Mouse (Mus musculus): ENCODE results near the gene Ces2c. TPM values are rescaled to one million over a fixed set of nuclear protein-coding genes. Genes with fewer than 3 reads are reported as not detected.
"Not testable (repeated sequence)": the region's sequence is repeated elsewhere in the genome, so short reads cannot be mapped to it uniquely, and the experiment has no call there.

The Ces2c gene
- polyA plus RNA-seq, 1 experiment from 2014 or later, result not detected

DNA sequence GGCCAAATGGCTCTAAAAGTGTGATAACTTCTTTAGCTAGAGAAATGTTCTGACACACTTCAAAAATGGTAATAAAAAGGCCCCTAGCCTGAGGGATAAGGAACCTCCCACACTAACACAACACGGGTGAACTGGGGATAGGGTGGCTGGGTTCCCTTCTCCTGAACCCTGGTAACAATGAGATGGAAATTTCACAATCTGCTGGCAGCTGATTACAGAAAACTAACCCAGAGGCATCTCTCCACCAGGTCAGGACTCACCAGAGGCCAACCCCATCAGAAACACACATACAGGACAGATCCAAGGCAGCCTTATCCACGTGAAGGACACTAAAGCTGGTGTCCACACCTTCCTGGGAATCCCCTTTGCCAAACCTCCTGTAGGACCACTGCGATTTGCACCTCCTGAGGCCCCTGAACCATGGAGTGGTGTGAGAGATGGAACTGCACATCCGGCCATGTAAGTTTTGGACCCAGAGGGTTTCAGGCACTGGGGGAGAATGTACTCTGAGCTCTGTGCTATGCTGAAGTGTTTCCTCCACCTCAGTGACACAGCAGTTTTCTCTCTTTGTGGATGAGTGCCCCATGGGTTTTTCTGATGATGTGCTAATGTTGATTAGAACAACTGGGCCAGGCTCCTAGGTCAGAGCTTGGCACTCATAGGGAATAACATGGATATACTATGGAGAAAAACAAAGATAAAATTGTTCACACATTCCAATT lies 1.0 kb downstream of the Ces2c start:
- no peaks in the 10 kb centered on the region for H3K27me3 ChIP-seq (ENCODE audit: control insufficient read depth, insufficient read depth, low read length)
- H3K27ac ChIP-seq, result no peak overlapping the region
- H3K9ac ChIP-seq, result no peak overlapping the region
- no peaks in the 10 kb centered on the region for H3K36me3 ChIP-seq (replicated peaks; ENCODE audit: control insufficient read depth, insufficient read depth)
- H3K4me2 ChIP-seq (replicated peaks), result no peak overlapping the region
- no peaks in the 10 kb centered on the region for H3K9me3 ChIP-seq (ENCODE audit: control insufficient read depth, low read length)
- DNase-seq (ENCODE audit: low spot score) (no peak), ATAC-seq (ENCODE audit: low FRiP score) (no peak)
- H3K4me1 ChIP-seq (replicated peaks; ENCODE audit: control insufficient read depth, insufficient read depth, low read length), result no peaks in the 10 kb centered on the region
- 75% methylated on average over 4 of the region's 4 CpGs for WGBS
- no peak overlapping the region for H3K4me3 ChIP-seq (replicated peaks; ENCODE audit: low read length)

DNA sequence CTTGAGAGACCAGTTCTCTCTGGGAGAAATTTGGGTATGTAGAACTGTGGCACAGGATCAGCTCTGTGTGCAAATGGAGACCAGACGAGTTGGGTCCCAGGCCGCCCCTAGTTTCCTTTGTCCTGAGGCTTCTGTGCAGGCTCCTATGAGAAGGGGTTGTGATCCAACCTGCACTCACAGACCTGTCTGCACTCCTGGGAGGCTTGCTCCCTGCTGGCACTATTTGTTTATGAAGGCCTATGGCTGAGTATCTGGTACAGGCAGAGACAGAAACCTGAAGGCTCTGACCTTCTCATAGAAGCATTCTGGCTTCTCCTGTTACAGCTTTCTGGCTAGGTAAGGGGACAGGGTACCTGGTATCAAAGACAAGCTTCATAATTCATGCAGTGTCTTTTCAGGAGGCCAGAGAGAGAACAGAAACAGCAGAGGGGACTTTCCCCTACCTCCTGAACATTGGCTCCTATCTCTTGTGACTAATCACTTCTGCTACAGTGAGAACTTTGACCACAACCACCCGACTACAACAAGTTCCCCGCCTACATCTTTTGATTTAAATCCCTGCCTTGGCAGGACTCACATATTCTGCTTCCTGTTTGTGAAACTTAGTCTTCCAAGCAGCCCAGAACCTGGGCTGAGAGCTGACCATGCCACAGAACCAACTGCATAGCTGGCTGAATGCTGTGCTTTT lies 20.1 kb downstream of the Ces2c start:
- not testable (repeated sequence) for H3K4me3 ChIP-seq (replicated peaks; ENCODE audit: low read length); ATAC-seq (ENCODE audit: low FRiP score); H3K9ac ChIP-seq; H3K4me2 ChIP-seq (replicated peaks); H3K36me3 ChIP-seq (replicated peaks; ENCODE audit: control insufficient read depth, insufficient read depth); H3K9me3 ChIP-seq (ENCODE audit: control insufficient read depth, low read length); H3K27me3 ChIP-seq (ENCODE audit: control insufficient read depth, insufficient read depth, low read length); H3K27ac ChIP-seq; DNase-seq (ENCODE audit: low spot score); H3K4me1 ChIP-seq (replicated peaks; ENCODE audit: control insufficient read depth, insufficient read depth, low read length)
- WGBS, result no CpG with 5 or more reads among the region's 4 CpGs

DNA sequence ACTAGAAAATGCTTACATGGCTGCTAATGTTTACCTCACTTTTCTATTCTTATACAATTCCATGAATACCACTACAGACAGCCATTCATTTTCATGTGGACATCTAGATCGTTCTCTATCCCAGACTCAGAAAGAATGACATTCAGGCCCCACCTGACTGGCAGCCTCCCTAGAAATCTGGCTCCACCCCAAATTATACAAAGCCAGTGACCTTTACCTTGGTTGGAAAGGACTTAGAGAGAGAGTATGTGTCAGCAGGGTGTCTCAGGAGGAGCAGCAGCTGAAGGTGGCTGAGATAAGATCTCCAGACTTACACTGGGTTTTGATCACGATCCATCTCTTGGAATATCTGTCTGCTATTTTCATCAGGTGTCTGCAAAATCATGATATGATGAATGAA lies 22.0 kb downstream of the Ces2c start:
- H3K9ac ChIP-seq; H3K27me3 ChIP-seq (ENCODE audit: control insufficient read depth, insufficient read depth, low read length); H3K4me3 ChIP-seq (replicated peaks; ENCODE audit: low read length); H3K27ac ChIP-seq; H3K4me2 ChIP-seq (replicated peaks); ATAC-seq (ENCODE audit: low FRiP score); H3K9me3 ChIP-seq (ENCODE audit: control insufficient read depth, low read length); H3K36me3 ChIP-seq (replicated peaks; ENCODE audit: control insufficient read depth, insufficient read depth); DNase-seq (ENCODE audit: low spot score); H3K4me1 ChIP-seq (replicated peaks; ENCODE audit: control insufficient read depth, insufficient read depth, low read length): not testable (repeated sequence)
- WGBS, result no CpG with 5 or more reads among the region's 2 CpGs

DNA sequence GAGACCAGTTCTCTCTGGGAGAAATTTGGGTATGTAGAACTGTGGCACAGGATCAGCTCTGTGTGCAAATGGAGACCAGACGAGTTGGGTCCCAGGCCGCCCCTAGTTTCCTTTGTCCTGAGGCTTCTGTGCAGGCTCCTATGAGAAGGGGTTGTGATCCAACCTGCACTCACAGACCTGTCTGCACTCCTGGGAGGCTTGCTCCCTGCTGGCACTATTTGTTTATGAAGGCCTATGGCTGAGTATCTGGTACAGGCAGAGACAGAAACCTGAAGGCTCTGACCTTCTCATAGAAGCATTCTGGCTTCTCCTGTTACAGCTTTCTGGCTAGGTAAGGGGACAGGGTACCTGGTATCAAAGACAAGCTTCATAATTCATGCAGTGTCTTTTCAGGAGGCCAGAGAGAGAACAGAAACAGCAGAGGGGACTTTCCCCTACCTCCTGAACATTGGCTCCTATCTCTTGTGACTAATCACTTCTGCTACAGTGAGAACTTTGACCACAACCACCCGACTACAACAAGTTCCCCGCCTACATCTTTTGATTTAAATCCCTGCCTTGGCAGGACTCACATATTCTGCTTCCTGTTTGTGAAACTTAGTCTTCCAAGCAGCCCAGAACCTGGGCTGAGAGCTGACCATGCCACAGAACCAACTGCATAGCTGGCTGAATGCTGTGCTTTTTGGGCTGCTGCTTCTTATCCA lies 39.5 kb downstream of the Ces2c start:
- not testable (repeated sequence) for H3K27me3 ChIP-seq (ENCODE audit: control insufficient read depth, insufficient read depth, low read length); H3K27ac ChIP-seq; H3K36me3 ChIP-seq (replicated peaks; ENCODE audit: control insufficient read depth, insufficient read depth); H3K4me2 ChIP-seq (replicated peaks); H3K4me3 ChIP-seq (replicated peaks; ENCODE audit: low read length); ATAC-seq (ENCODE audit: low FRiP score); H3K9me3 ChIP-seq (ENCODE audit: control insufficient read depth, low read length); H3K4me1 ChIP-seq (replicated peaks; ENCODE audit: control insufficient read depth, insufficient read depth, low read length); H3K9ac ChIP-seq; DNase-seq (ENCODE audit: low spot score)
- WGBS, result no CpG with 5 or more reads among the region's 4 CpGs

DNA sequence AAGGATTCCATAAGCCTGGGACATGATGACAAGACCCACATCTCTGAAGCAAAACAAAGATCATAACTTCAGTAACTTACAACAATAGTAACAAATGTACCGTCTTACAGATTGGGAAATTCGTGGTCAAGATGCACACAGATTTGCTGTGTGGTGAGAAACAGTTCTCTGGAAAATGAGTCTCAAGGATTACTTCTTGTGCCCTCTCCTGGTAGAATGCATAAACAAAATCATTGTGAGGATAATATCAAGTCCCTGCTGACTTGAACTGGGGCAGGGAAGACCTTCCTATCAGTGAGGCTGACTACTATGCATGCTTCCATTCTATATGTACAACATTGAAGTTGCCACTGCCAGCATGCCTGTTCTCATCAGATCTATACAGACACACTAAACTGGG lies 54.9 kb downstream of the Ces2c start:
- 79% methylated on average over 2 of the region's 2 CpGs for WGBS
- no peak overlapping the region for H3K4me2 ChIP-seq (replicated peaks)
- no peak overlapping the region for H3K9ac ChIP-seq
- H3K27me3 ChIP-seq (ENCODE audit: control insufficient read depth, insufficient read depth, low read length), result no peaks in the 10 kb centered on the region
- no peaks in the 10 kb centered on the region for H3K9me3 ChIP-seq (ENCODE audit: control insufficient read depth, low read length)
- no peak for ATAC-seq (ENCODE audit: low FRiP score)
- H3K36me3 ChIP-seq (replicated peaks; ENCODE audit: control insufficient read depth, insufficient read depth), result no peaks in the 10 kb centered on the region
- H3K27ac ChIP-seq, result no peak overlapping the region
- no peak overlapping the region for H3K4me3 ChIP-seq (replicated peaks; ENCODE audit: low read length)
- no peak for DNase-seq (ENCODE audit: low spot score)
- H3K4me1 ChIP-seq (replicated peaks; ENCODE audit: control insufficient read depth, insufficient read depth, low read length), result no peaks in the 10 kb centered on the region

Other genes with a start within 250 kb of the Ces2c start
- not detected in 2 replicates for gene Cdh16, start 222.7 kb upstream of the Ces2c start, polyA plus RNA-seq (2014; fragmentation: Nextera tagmentation; extraction: Ambion mirVana)
- gene Rrad, start 215.7 kb upstream of the Ces2c start, polyA plus RNA-seq (2014; fragmentation: Nextera tagmentation; extraction: Ambion mirVana), result 3.9 and 4.3 TPM in 2 replicates
- gene Ciao2b, start 205.1 kb upstream of the Ces2c start, polyA plus RNA-seq (2014; fragmentation: Nextera tagmentation; extraction: Ambion mirVana), result 109 and 128 TPM in 2 replicates
- not detected in 2 replicates for gene Ces2a, start 113.1 kb upstream of the Ces2c start, polyA plus RNA-seq (2014; fragmentation: Nextera tagmentation; extraction: Ambion mirVana)
- gene Ces2b, start 15.5 kb upstream of the Ces2c start, polyA plus RNA-seq (2014; fragmentation: Nextera tagmentation; extraction: Ambion mirVana), result 0.29 and 0.44 TPM in 2 replicates
- not detected in 2 replicates for gene Ces2e, start 79.2 kb downstream of the Ces2c start, polyA plus RNA-seq (2014; fragmentation: Nextera tagmentation; extraction: Ambion mirVana)
- gene Ces2f, start 100.3 kb downstream of the Ces2c start, polyA plus RNA-seq (2014; fragmentation: Nextera tagmentation; extraction: Ambion mirVana), result not detected in 2 replicates
- 0.07 TPM in 1 of 2 replicates, not detected in the other for gene Ces2g, start 114.7 kb downstream of the Ces2c start, polyA plus RNA-seq (2014; fragmentation: Nextera tagmentation; extraction: Ambion mirVana)
- not detected in 2 replicates for gene Ces2h, start 153.8 kb downstream of the Ces2c start, polyA plus RNA-seq (2014; fragmentation: Nextera tagmentation; extraction: Ambion mirVana)
- gene Ces3a, start 201.5 kb downstream of the Ces2c start, polyA plus RNA-seq (2014; fragmentation: Nextera tagmentation; extraction: Ambion mirVana), result not detected in 2 replicates
- gene Ces3b, start 236.7 kb downstream of the Ces2c start, polyA plus RNA-seq (2014; fragmentation: Nextera tagmentation; extraction: Ambion mirVana), result not detected in 2 replicates